Mouse (Mus musculus) heart, embryonic 13.5 days (tissue): ENCODE data around the gene Traip. TPM values are rescaled to one million over a fixed set of nuclear protein-coding genes. Genes with fewer than 3 reads are reported as not detected.

Source experiments
- ATAC-seq: fragments of 200-750 bp; cut with Nextera tagmentation; 2 replicates; pipeline ENCODE4 v1.8.0; 2017; ENCODE audit warnings: moderate TSS enrichment; ENCODE audit not compliant: insufficient number of reproducible peaks, low FRiP score, low TSS enrichment; ENCODE audit errors: extremely low read depth
- H3K27ac ChIP-seq: fragments of 300-500 bp; sonication (generic); replicated peaks from 2 replicates; pipeline ENCODE4 v1.5.1; 2015; ENCODE audit warnings: moderate library complexity, mild to moderate bottlenecking, inconsistent platforms
- H3K27me3 ChIP-seq: fragments of 300-500 bp; sonication (generic); replicated peaks from 2 replicates; pipeline ENCODE4 v1.6.1; 2015; ENCODE audit warnings: mild to moderate bottlenecking, inconsistent platforms
- H3K36me3 ChIP-seq: fragments of 300-500 bp; sonication (generic); 2 replicates; pipeline ENCODE4 v1.6.1; 2015; ENCODE audit warnings: mild to moderate bottlenecking, inconsistent platforms
- H3K4me1 ChIP-seq: fragments of 300-500 bp; sonication (generic); 2 replicates; pipeline ENCODE4 v1.6.1; 2015; ENCODE audit warnings: inconsistent platforms
- H3K4me2 ChIP-seq: fragments of 300-500 bp; sonication (generic); 2 replicates; pipeline ENCODE4 v1.6.1; 2015; ENCODE audit warnings: inconsistent platforms, mild to moderate bottlenecking, moderate library complexity
- H3K4me3 ChIP-seq: fragments of 300-500 bp; sonication (generic); 2 replicates; pipeline ENCODE4 v1.5.1; 2015; ENCODE audit warnings: moderate library complexity, mild to moderate bottlenecking, inconsistent platforms
- H3K9ac ChIP-seq: fragments of 300-500 bp; sonication (generic); 2 replicates; pipeline ENCODE4 v1.6.1; 2015; ENCODE audit warnings: inconsistent platforms, mild to moderate bottlenecking, moderate library complexity
- H3K9me3 ChIP-seq: fragments of 300-500 bp; sonication (generic); 2 replicates; pipeline ENCODE4 v1.6.1; 2016; ENCODE audit warnings: inconsistent platforms
- WGBS: fragments of 180-500 bp; shearing (Covaris S2); methylation state at CpG from one replicate; pipeline ENCODE4 v1.1.7; 2015; ENCODE audit warnings: mixed read lengths; 5-methylcytosine and 5-hydroxymethylcytosine counted together
- polyA plus RNA-seq: library from polyadenylated mRNA; unstranded; fragments of >200 nt; fragmentation: Nextera tagmentation; extraction: Ambion mirVana; gene quantifications from 2 replicates; pipeline ENCODE4 v1.2.1, GENCODE M21; 2015

Traip gene
- polyA plus RNA-seq, 1 experiment from 2014 or later: 11.9 TPM

GRCm38 (mm10) chr9:107959896-107960295 lies 10.0 kb downstream of the Traip start:
- WGBS: 57% methylated on average over 6 of the region's 6 CpGs
- no peak overlapping the region for H3K4me3 ChIP-seq
- H3K9me3 ChIP-seq: no peaks in the 10 kb centered on the region
- H3K27me3 ChIP-seq: no peaks in the 10 kb centered on the region
- H3K9ac ChIP-seq: no peak overlapping the region
- no peak overlapping the region for H3K27ac ChIP-seq
- no peak overlapping the region for H3K4me2 ChIP-seq
- no peak for ATAC-seq
- peaks cover 68% of the 10 kb centered on the region for H3K36me3 ChIP-seq
- peaks cover 26% of the 10 kb centered on the region for H3K4me1 ChIP-seq

- Histone ChIP-seq H3K4me1 (peaks cover 19% of the 10 kb centered on the region), H3K27me3 (no peaks in the 10 kb centered on the region), H3K4me2 (no peak overlapping the region), H3K27ac (no peak overlapping the region), H3K36me3 (peaks cover 69% of the 10 kb centered on the region), H3K4me3 (no peak overlapping the region), H3K9ac (no peak overlapping the region), H3K9me3 (no peaks in the 10 kb centered on the region)
- ATAC-seq: no peak
- WGBS: 84% methylated on average over 4 of the region's 4 CpGs
Observed at GRCm38 (mm10) chr9:107960928-107961327, 11.0 kb downstream of the Traip start.

- Histone ChIP-seq H3K36me3 (peaks cover 69% of the 10 kb centered on the region), H3K4me1 (peaks cover 19% of the 10 kb centered on the region), H3K27me3 (no peaks in the 10 kb centered on the region), H3K4me3 (no peak overlapping the region), H3K9ac (no peak overlapping the region), H3K9me3 (no peaks in the 10 kb centered on the region), H3K4me2 (no peak overlapping the region), H3K27ac (no peak overlapping the region)
- no peak for ATAC-seq
- WGBS: 85% methylated on average over 10 of the region's 10 CpGs
Observed at GRCm38 (mm10) chr9:107961351-107961762, 11.4 kb downstream of the Traip start.

GRCm38 (mm10) chr9:107961881-107962280 lies 11.9 kb downstream of the Traip start:
- no peak overlapping the region for H3K9ac ChIP-seq
- H3K4me3 ChIP-seq: no peak overlapping the region
- H3K36me3 ChIP-seq: peaks cover 64% of the 10 kb centered on the region
- H3K4me2 ChIP-seq: no peak overlapping the region
- peaks cover 22% of the 10 kb centered on the region for H3K4me1 ChIP-seq
- H3K27me3 ChIP-seq: no peaks in the 10 kb centered on the region
- ATAC-seq: no peak
- 47% methylated on average over 5 of the region's 5 CpGs for WGBS
- no peak overlapping the region for H3K27ac ChIP-seq
- H3K9me3 ChIP-seq: no peaks in the 10 kb centered on the region

GRCm38 (mm10) chr9:107962916-107963315 lies 13.0 kb downstream of the Traip start:
- no peak overlapping the region for H3K4me3 ChIP-seq
- 85% methylated on average over 9 of the region's 9 CpGs for WGBS
- ATAC-seq: no peak
- peaks cover 55% of the 10 kb centered on the region for H3K36me3 ChIP-seq
- H3K4me2 ChIP-seq: no peak overlapping the region
- H3K27me3 ChIP-seq: no peaks in the 10 kb centered on the region
- no peaks in the 10 kb centered on the region for H3K9me3 ChIP-seq
- H3K9ac ChIP-seq: no peak overlapping the region
- no peak overlapping the region for H3K27ac ChIP-seq
- H3K4me1 ChIP-seq: peaks cover 22% of the 10 kb centered on the region

GRCm38 (mm10) chr9:107963700-107964099 lies 13.8 kb downstream of the Traip start:
- ATAC-seq: peak; percentile 44; the same call in 1 of the 2 replicates
- Histone ChIP-seq H3K27me3 (no peaks in the 10 kb centered on the region), H3K36me3 (peaks cover 53% of the 10 kb centered on the region), H3K4me2 (no peak overlapping the region), H3K9ac (peak overlapping the region; percentile 2; the same call in 1 of the 2 replicates), H3K9me3 (no peaks in the 10 kb centered on the region), H3K4me1 (peaks cover 22% of the 10 kb centered on the region), H3K4me3 (no peak overlapping the region), H3K27ac (peak overlapping the region; percentile 53)
- 12% methylated on average over 5 of the region's 5 CpGs for WGBS

GRCm38 (mm10) chr9:107964681-107965080 lies 14.7 kb downstream of the Traip start:
- peak overlapping the region; percentile 53 for H3K27ac ChIP-seq
- H3K4me1 ChIP-seq: peaks cover 22% of the 10 kb centered on the region
- H3K4me3 ChIP-seq: no peak overlapping the region
- no peaks in the 10 kb centered on the region for H3K9me3 ChIP-seq
- H3K36me3 ChIP-seq: peaks cover 53% of the 10 kb centered on the region
- no peak overlapping the region for H3K9ac ChIP-seq
- no peak overlapping the region for H3K4me2 ChIP-seq
- no peak for ATAC-seq
- H3K27me3 ChIP-seq: no peaks in the 10 kb centered on the region
- WGBS: 84% methylated on average over 9 of the region's 9 CpGs

GRCm38 (mm10) chr9:107966676-107967075 lies 16.7 kb downstream of the Traip start:
- peaks cover 46% of the 10 kb centered on the region for H3K36me3 ChIP-seq

GRCm38 (mm10) chr9:107967437-107967836 lies 17.5 kb downstream of the Traip start:
- 79% methylated on average over 6 of the region's 6 CpGs for WGBS
- peaks cover 38% of the 10 kb centered on the region for H3K4me1 ChIP-seq
- H3K27me3 ChIP-seq: no peaks in the 10 kb centered on the region
- no peak overlapping the region for H3K9ac ChIP-seq
- H3K36me3 ChIP-seq: peaks cover 39% of the 10 kb centered on the region
- no peak for ATAC-seq
- H3K4me2 ChIP-seq: no peak overlapping the region
- H3K4me3 ChIP-seq: no peak overlapping the region
- H3K27ac ChIP-seq: no peak overlapping the region
- H3K9me3 ChIP-seq: no peaks in the 10 kb centered on the region

More at GRCm38 (mm10) chr9:107966676-107967075, 16.7 kb downstream of the Traip start:
- Histone ChIP-seq H3K4me1 (peaks cover 35% of the 10 kb centered on the region), H3K9me3 (no peaks in the 10 kb centered on the region), H3K27ac (no peak overlapping the region), H3K4me2 (no peak overlapping the region), H3K4me3 (no peak overlapping the region), H3K27me3 (no peaks in the 10 kb centered on the region), H3K9ac (no peak overlapping the region)
- ATAC-seq: no peak
- 82% methylated on average over 10 of the region's 10 CpGs for WGBS

- Histone ChIP-seq H3K4me1 (peaks cover 44% of the 10 kb centered on the region), H3K27me3 (no peaks in the 10 kb centered on the region), H3K27ac (no peak overlapping the region), H3K9me3 (no peaks in the 10 kb centered on the region), H3K4me3 (no peak overlapping the region), H3K9ac (no peak overlapping the region), H3K36me3 (peaks cover 30% of the 10 kb centered on the region), H3K4me2 (no peak overlapping the region)
- 85% methylated on average over 7 of the region's 7 CpGs for WGBS
- no peak for ATAC-seq
Observed at GRCm38 (mm10) chr9:107968531-107968930, 18.6 kb downstream of the Traip start.

GRCm38 (mm10) chr9:107970311-107970710 lies 20.4 kb downstream of the Traip start:
- Histone ChIP-seq H3K36me3 (peaks cover 29% of the 10 kb centered on the region), H3K4me1 (peaks cover 48% of the 10 kb centered on the region), H3K9ac (no peak overlapping the region), H3K4me2 (no peak overlapping the region), H3K4me3 (no peak overlapping the region), H3K27me3 (no peaks in the 10 kb centered on the region), H3K9me3 (no peaks in the 10 kb centered on the region), H3K27ac (no peak overlapping the region)
- ATAC-seq: no peak
- 81% methylated on average over 5 of the region's 5 CpGs for WGBS

- Histone ChIP-seq H3K4me1 (peaks cover 61% of the 10 kb centered on the region), H3K27me3 (no peaks in the 10 kb centered on the region), H3K27ac (peak overlapping the region; percentile 51), H3K9ac (no peak overlapping the region), H3K4me2 (peak overlapping the region; percentile 3; the same call in 1 of the 2 replicates), H3K4me3 (no peak overlapping the region), H3K36me3 (peaks cover 26% of the 10 kb centered on the region), H3K9me3 (no peaks in the 10 kb centered on the region)
- 46% methylated on average over 8 of the region's 8 CpGs for WGBS
- ATAC-seq: peak; percentile 69
Observed at GRCm38 (mm10) chr9:107971690-107972541, 22.0 kb downstream of the Traip start.
